Mouse (Mus musculus): ENCODE results near the gene Nup153.

GRCm38 (mm10) chr13:46725227-46725626, 2.5 kb downstream of the Nup153 start:
- no peak for TF ChIP-seq CTCF (IDR thresholded peaks at IDR 0.05; ENCODE audit: low read depth)
- TF ChIP-seq EP300 (IDR thresholded peaks at IDR 0.05; ENCODE audit: low read depth): peak; percentile 70

All from liver, postnatal 0 days (tissue).